Mouse (Mus musculus): ENCODE data around the gene Stk19.

- TF ChIP-seq EP300 (IDR thresholded peaks at IDR 0.05; ENCODE audit: low read depth) (no peak), CTCF (IDR thresholded peaks at IDR 0.05; ENCODE audit: low read depth) (no peak)
These were observed at the start of gene Stk19, which contains the start of gene Dxo for GRCm38 (mm10) chr17:34836856-34837221.

All from liver, embryonic 14.5 days (tissue).